Mouse (Mus musculus) Patski (cell line): ENCODE results near the gene Afmid. TPM values are rescaled to one million over a fixed set of nuclear protein-coding genes. Genes with fewer than 3 reads are reported as not detected.

Source experiments
- ATAC-seq: fragments of 100-300 bp; one replicate; pipeline ENCODE4 v1.8.0; 2021
- CTCF ChIA-PET: fragments of 350-600 bp; sonication (Branson Sonifier 250); formaldehyde crosslinking; loops from one replicate; lab custom pipeline; 2022; ENCODE audit warnings: inconsistent platforms; lab: Charles Lee
- POLR2A ChIA-PET: fragments of 350-600 bp; sonication (Branson Sonifier 250); formaldehyde crosslinking; loops from one replicate; lab custom pipeline; 2022; ENCODE audit warnings: antibody characterized with exemption, inconsistent platforms; lab: Charles Lee
- DNase-seq: peaks from one replicate; pipeline ENCODE4 v3.0.0-alpha.2; 2011; ENCODE audit warnings: low read depth, low spot score
- H3K27me3 ChIP-seq: fragments of 371-371 bp; one replicate; pipeline ENCODE4 v1.5.1; 2021
- CTCF ChIP-seq: fragments of 100-300 bp; IDR thresholded peaks from one replicate; pipeline ENCODE4 v1.5.1; 2021
- in situ Hi-C: fragments of 300-500 bp; cut with MboI; formaldehyde crosslinking; loops from 3 replicates; pipeline ENCODE4 v1.11.1; 2018; ENCODE audit warnings: low pct_unique_long_range_greater_than_20kb, mixed read lengths
- polyA plus RNA-seq: library from polyadenylated mRNA; unstranded; gene quantifications from one replicate; pipeline ENCODE4 v1.2.3, GENCODE M21; 2021

Afmid gene
- polyA plus RNA-seq, 1 experiment from 2014 or later, result 9.1 TPM

DNA sequence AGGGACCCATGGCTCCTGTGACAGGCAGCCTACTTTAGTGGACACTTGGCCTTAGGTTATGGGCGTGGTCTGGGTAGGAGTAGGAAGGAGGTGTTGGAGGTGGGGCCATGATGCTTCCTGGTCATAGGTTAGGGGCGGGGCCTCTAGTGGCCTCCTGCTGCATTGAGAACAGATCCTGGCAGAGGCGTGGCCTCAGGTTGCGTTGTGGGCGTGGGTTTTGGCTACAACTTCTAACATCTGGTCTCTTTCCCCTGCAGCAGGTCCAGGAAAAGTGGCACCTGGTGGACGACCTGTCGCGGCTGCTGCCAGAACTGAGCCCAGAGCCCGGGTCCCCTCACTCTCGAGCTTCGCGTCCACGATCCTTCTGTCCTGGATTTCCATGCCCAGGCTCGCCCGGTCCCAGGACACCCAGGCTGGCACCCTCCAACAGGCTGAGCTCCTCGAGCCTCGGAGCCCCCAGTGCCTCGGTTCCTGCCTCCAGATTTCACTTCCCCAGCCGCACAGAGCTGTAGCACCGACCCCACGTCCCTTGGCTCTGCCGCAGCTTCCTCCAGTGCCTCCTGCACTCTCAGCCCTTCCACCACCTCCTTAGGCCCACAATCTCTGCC is 33.3 kb upstream of the Afmid start:
- POLR2A ChIA-PET, result no interaction called here
- no peak for ATAC-seq

DNA sequence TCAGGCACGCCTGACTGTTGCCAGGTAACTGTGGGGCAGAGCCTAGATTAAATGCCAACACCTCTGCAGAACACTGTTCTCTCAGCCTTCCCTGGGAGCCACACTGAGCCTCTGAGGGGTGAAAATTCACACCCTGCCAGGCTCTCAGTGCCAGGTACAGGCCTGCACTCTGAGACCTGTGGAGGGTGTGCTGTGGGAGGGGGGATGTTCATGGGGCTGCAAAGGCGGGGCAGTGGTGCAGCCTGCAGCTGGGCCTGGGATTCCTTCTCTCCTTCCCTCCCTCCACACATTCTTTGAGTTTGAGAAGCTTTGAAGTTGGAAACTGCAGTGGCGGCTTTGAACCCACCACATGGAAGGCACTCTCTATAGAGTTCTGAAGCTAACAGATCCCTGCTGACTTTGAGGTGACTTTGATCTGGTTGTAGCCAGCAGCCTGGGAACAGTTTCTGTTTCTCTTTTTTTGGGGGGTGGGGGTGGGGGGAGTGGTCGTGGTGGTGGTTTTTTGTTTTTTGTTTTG is 31.6 kb upstream of the Afmid start:
- H3K27me3 ChIP-seq, result no peaks in the 10 kb centered on the region
- in situ Hi-C loops, result no loop called here
- ATAC-seq, result no peak
- ChIA-PET CTCF (no interaction called here), POLR2A (interaction anchor here (2.4 kb wide), 1 partner anchor 16 kb away, joined by 6 read pairs; no protein-coding TSS in a partner anchor)
- DNase-seq, result no peak
- no peak for TF ChIP-seq CTCF

More for the DNA sequence above, 33.3 kb upstream of the Afmid start:
- CTCF ChIA-PET, result no interaction called here
- in situ Hi-C loops, result no loop called here
- DNase-seq, result no peak
- no peaks in the 10 kb centered on the region for H3K27me3 ChIP-seq
- no peak for TF ChIP-seq CTCF

DNA sequence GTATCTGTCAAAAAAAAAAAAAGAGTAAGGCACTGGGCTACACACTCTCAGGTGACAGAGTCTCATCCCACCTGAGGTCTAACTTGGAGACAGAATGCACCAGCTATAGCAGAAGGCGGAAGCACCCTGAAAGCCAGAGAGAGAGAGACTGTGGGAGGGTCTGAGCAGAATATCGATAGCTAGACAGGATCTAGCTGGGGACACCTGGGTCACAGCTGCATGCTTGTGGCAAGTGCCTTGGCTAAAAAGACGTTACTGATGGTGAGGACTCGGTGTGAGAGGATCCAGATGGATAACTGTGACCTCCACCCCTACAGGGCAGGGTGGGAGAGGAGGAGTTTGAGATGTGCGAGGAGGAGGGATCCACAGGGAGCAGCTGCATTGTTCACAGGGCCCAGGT is 28.8 kb upstream of the Afmid start:
- in situ Hi-C loops, result no loop called here
- no peak for DNase-seq
- H3K27me3 ChIP-seq, result no peaks in the 10 kb centered on the region
- no peak for ATAC-seq
- no peak for TF ChIP-seq CTCF
- POLR2A ChIA-PET, result interaction anchor here (0.6 kb wide), 1 partner anchor 208 kb away, joined by 3 read pairs; no protein-coding TSS in a partner anchor
- CTCF ChIA-PET, result interaction anchor here (1.7 kb wide), 1 partner anchor 28 kb away, joined by 4 read pairs; no protein-coding TSS in a partner anchor

DNA sequence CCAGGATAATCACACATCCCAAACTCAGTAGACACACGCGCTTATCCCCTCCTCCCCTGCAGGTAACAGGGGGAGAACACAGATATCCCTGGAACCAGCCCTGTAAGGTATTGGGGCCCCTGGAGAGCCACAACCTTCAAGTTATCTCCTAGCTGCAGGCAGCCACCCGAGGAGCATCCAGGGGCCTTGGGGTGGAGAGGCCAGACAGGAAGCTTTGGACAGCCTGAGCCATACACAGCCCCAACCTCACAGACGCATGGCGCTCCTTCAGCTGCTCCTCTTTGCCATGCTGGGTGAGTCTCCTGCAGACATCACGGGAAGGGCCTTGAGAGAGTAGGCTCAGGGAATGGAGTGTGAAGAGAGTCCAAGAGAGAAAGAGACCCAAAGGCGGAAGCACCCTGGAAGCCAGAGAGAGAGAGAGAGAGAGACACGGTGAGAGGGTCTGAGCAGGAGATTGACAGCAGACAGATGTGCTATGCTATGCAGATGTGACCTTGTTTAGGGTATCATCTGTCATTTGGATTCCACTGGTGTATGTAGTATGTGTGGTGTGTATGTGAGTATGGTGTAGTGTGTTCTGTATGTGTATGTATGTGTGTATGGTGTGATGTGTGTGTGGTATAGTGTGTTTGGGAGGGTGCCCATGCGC is 28.1 kb upstream of the Afmid start, which contains the start of gene 6030468B19Rik:
Gene 6030468B19Rik, plus strand, starts transcription at position 150 of the 649 bp plus-strand sequence.
- ATAC-seq (no peak), DNase-seq (no peak)
- ChIA-PET CTCF (interaction anchor here (1.7 kb wide), 1 partner anchor 27 kb away, joined by 4 read pairs; no protein-coding TSS in a partner anchor), POLR2A (interaction anchor here (1.1 kb wide), 1 partner anchor 28 kb away, joined by 3 read pairs; the partner anchor contains the start of genes Afmid and Tk1)
- no peak for TF ChIP-seq CTCF
- in situ Hi-C loops, result no loop called here
- H3K27me3 ChIP-seq, result no peaks in the 10 kb centered on the region

DNA sequence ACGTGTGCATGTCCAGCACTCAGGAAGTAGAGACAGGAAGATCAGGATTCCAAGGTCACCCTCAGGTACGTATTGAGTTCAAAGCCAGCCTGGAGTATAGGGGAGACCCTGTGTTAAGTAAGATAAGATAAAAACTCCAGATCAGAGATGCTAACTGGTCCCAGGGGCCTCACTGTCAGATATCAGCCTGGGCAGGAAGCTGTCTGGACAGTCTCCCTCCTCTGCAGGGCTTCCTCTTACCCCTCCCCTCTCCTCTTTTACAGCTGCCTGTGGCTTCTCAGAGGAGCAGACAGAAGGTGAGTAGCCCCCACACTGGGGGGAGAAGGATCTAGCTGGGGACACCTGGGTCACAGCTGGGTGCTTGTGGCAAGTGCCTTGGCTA is 27.6 kb upstream of the Afmid start:
- in situ Hi-C loops, result no loop called here
- H3K27me3 ChIP-seq, result no peaks in the 10 kb centered on the region
- ATAC-seq, result no peak
- no peak for DNase-seq
- ChIA-PET POLR2A (interaction anchor here (1.1 kb wide), 1 partner anchor 27 kb away, joined by 3 read pairs; the partner anchor contains the start of genes Afmid and Tk1), CTCF (interaction anchor here (1.7 kb wide), 1 partner anchor 27 kb away, joined by 4 read pairs; no protein-coding TSS in a partner anchor)
- no peak for TF ChIP-seq CTCF

DNA sequence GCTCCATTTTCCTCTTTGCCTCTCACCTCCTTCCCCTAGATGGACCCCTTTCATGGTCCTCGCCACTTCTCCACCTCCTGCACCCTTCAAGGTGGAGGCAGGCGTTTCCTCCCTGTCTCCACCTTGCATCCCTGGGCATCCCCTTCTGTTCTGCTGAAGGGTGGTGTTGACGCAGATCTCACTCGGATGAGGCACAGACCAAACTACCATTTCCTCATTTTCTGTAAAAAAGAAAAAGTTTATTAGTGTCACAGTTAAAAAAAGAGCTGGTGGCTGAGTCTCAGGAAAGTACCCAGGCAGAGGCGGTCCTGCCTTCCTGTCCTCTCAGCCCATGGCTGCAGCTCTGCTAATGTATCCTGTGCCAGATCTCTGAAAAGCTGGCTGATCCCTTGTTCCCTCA is 26.6 kb upstream of the Afmid start:
- no peak for TF ChIP-seq CTCF
- in situ Hi-C loops, result no loop called here
- ATAC-seq (no peak), DNase-seq (no peak)
- H3K27me3 ChIP-seq, result no peaks in the 10 kb centered on the region
- ChIA-PET POLR2A (no interaction called here), CTCF (no interaction called here)

DNA sequence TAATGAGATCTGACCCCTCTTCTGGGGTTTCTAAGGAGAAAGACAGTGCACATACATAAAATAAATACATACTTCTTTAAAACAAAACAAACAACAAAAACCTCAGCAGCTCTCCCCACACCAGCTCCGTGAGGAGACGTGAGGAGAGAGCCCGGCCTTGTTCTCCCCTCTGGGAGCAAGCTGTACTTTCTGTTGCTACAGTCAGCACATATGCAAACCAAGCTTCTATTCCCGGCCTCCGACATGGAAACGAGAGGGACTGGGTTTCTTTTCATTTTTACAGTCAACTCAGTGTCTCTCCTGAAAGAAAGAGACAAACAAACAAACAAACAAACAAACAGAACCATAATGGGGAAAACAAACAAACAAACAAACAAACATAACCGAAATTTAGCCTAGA is 25.7 kb upstream of the Afmid start:
- no peak for TF ChIP-seq CTCF
- no peaks in the 10 kb centered on the region for H3K27me3 ChIP-seq
- ATAC-seq, result no peak
- POLR2A ChIA-PET, result no interaction called here
- CTCF ChIA-PET, result no interaction called here
- in situ Hi-C loops, result no loop called here
- DNase-seq, result no peak

DNA sequence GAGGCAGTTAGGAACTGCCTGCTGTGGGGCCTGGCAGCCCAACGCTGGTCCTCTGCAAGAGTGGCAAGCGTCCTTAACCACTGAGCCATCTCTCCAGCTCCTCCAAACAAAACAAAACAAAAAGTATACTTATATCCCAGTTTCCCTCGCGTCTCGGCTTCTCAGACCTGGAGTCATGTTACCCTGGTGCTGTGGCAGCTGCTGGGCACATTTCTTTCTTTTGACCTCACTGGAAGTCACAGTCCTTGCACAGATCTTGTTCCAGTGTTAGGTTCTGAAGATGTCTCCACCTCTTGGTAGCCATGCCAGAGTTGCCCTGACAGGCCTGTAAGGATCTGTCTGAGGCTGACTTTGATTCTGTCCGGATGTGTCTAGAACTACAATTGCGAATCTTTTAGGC is 24.1 kb upstream of the Afmid start:
- no peak for ATAC-seq
- POLR2A ChIA-PET, result no interaction called here
- H3K27me3 ChIP-seq, result no peaks in the 10 kb centered on the region
- DNase-seq, result no peak
- CTCF ChIA-PET, result no interaction called here
- in situ Hi-C loops, result no loop called here
- no peak for TF ChIP-seq CTCF

DNA sequence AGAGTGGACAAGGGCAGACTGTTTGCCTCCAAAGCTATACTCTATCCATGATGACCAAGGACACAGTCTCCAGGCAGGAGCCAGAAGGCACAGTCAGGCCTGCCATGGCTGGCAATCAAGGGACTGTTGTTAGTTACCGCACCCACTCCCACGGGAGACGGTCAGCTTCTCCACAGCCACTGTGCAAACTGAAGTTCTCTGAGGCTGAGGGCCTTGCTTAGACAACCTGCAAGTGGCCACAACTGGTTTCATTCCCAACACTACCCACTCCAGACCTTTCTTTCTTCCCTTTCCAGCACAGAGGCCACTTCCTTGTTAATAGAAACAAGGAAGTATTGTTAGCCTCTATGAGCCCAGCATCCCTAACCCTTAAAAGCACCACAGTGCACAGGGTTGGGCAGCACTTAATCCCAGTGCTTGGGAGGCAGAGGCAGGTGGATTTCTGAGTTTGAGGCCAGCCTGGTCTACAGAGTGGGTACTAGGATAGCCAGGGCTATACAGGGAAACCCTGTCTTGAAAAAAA is 22.5 kb upstream of the Afmid start:
- ChIA-PET CTCF (no interaction called here), POLR2A (no interaction called here)
- no peaks in the 10 kb centered on the region for H3K27me3 ChIP-seq
- DNase-seq, result no peak
- no peak for TF ChIP-seq CTCF
- in situ Hi-C loops, result no loop called here
- no peak for ATAC-seq

DNA sequence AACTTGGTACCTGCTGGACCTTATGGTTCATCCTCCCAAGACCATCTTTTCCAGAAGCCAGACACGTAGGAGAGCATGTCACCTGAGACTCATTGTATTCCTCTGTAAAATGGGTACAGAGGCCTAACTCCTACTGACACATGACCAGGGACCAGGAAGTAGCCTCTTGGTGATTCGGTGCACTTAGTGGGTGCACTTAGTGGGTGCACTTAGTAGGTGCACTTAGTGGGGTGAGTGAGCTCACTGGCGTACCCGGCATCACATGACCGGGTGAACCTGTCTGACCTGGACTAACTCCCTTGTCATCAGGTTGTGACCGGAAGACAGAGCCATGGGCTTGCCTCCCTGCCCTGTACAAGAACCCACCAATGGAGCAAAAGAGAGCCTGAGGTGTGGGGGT is 18.9 kb upstream of the Afmid start:
- DNase-seq (no peak), ATAC-seq (no peak)
- ChIA-PET POLR2A (no interaction called here), CTCF (interaction anchor here (2.3 kb wide), 1 partner anchor 17 kb away, joined by 7 read pairs; no protein-coding TSS in a partner anchor)
- no peaks in the 10 kb centered on the region for H3K27me3 ChIP-seq
- in situ Hi-C loops, result no loop called here
- no peak for TF ChIP-seq CTCF
